Mouse (Mus musculus) heart, adult 8-10 months (tissue): ENCODE data around the gene Mospd3. TPM values are rescaled to one million over a fixed set of nuclear protein-coding genes. Genes with fewer than 3 reads are reported as not detected.

Source experiments
- DNase-seq: peaks from one replicate; pipeline ENCODE4 v3.0.0; 2022; ENCODE audit warnings: low spot score
- total RNA-seq, 4 experiments: library from RNA; stranded (reverse); gene quantifications; 2 replicates each; pipeline ENCODE4 v1.2.4; 2022

Mospd3 gene
- total RNA-seq: 10 to 100 TPM in 3 of 4 experiments, 1 to 10 TPM in 1; 9.0 to 17.6 (median 14.4) TPM

GRCm38 (mm10) chr5:137600619-137601364, at the start of gene Mospd3:
Mospd3 (minus strand) TSS chr5:137601058.
- DNase-seq: peak; percentile 97

- DNase-seq: no peak
Observed at GRCm38 (mm10) chr5:137649669-137650571, 49.1 kb upstream of the Mospd3 start.

GRCm38 (mm10) chr5:137649251-137649650, 48.4 kb upstream of the Mospd3 start:
- DNase-seq: no peak

- DNase-seq: no peak
Observed at GRCm38 (mm10) chr5:137647827-137648601, 47.2 kb upstream of the Mospd3 start.

- no peak for DNase-seq
Observed at GRCm38 (mm10) chr5:137645652-137646091, 44.8 kb upstream of the Mospd3 start, which contains the start of gene Irs3. Irs3 (minus strand) TSS chr5:137645714.

GRCm38 (mm10) chr5:137645091-137645651, 44.3 kb upstream of the Mospd3 start:
- DNase-seq: no peak

GRCm38 (mm10) chr5:137644484-137644883, 43.6 kb upstream of the Mospd3 start:
- no peak for DNase-seq

GRCm38 (mm10) chr5:137642886-137643285, 42.0 kb upstream of the Mospd3 start:
- DNase-seq: no peak

- DNase-seq: no peak
Observed at GRCm38 (mm10) chr5:137641054-137641453, 40.2 kb upstream of the Mospd3 start, which contains the start of gene Sap25. Sap25 (plus strand) TSS chr5:137641334.

- DNase-seq: no peak
Observed at GRCm38 (mm10) chr5:137639472-137639871, 38.6 kb upstream of the Mospd3 start.

GRCm38 (mm10) chr5:137633397-137634084, 32.7 kb upstream of the Mospd3 start:
- no peak for DNase-seq

- DNase-seq: peak; percentile 30
Observed at GRCm38 (mm10) chr5:137631591-137631990, 30.7 kb upstream of the Mospd3 start.

GRCm38 (mm10) chr5:137631171-137631570, 30.3 kb upstream of the Mospd3 start:
- peak; percentile 47 for DNase-seq

GRCm38 (mm10) chr5:137630602-137631001, 29.7 kb upstream of the Mospd3 start:
- DNase-seq: peak; percentile 73

GRCm38 (mm10) chr5:137629906-137630545, 29.2 kb upstream of the Mospd3 start:
- DNase-seq: no peak

GRCm38 (mm10) chr5:137629306-137629721, 28.5 kb upstream of the Mospd3 start:
- DNase-seq: no peak

GRCm38 (mm10) chr5:137628498-137629305, 27.8 kb upstream of the Mospd3 start, which contains the start of the genes Fbxo24, Lrch4 and Gm20605:
Fbxo24 (minus strand) TSS chr5:137629002.
Lrch4 (plus strand) TSS chr5:137629121.
Gm20605 (plus strand) TSS chr5:137629175.
- peak; percentile 100 for DNase-seq

- DNase-seq: no peak
Observed at GRCm38 (mm10) chr5:137627991-137628390, 27.1 kb upstream of the Mospd3 start.
